Mouse (Mus musculus) kidney, postnatal 0 days (tissue): ENCODE data around the gene Rabgef1. TPM values are rescaled to one million over a fixed set of nuclear protein-coding genes. Genes with fewer than 3 reads are reported as not detected.

Source experiments
- ATAC-seq: fragments of 200-750 bp; cut with Nextera tagmentation; replicated peaks from 2 replicates; pipeline ENCODE4 v1.8.0; 2017; ENCODE audit warnings: low read depth, moderate number of reproducible peaks, moderate TSS enrichment, moderate library complexity; ENCODE audit not compliant: low FRiP score
- DNase-seq: peaks from one replicate; pipeline ENCODE4 v3.0.0-alpha.2; 2016; ENCODE audit warnings: low spot score
- H3K27ac ChIP-seq: fragments of 300-500 bp; sonication (generic); 2 replicates; pipeline ENCODE4 v1.5.1; 2014; ENCODE audit warnings: mild to moderate bottlenecking
- H3K27me3 ChIP-seq: fragments of 300-500 bp; sonication (generic); 2 replicates; pipeline ENCODE4 v1.6.1; 2014; ENCODE audit warnings: low read length, mixed read lengths; ENCODE audit not compliant: insufficient read depth
- H3K36me3 ChIP-seq: fragments of 300-500 bp; sonication (generic); 2 replicates; pipeline ENCODE4 v1.6.1; 2014; ENCODE audit warnings: low read length, mixed read lengths; ENCODE audit not compliant: insufficient read depth
- H3K4me1 ChIP-seq: fragments of 300-500 bp; sonication (generic); replicated peaks from 2 replicates; pipeline ENCODE4 v1.6.1; 2014; ENCODE audit warnings: antibody characterized with exemption, low read length, mixed read lengths; ENCODE audit not compliant: insufficient read depth
- H3K4me2 ChIP-seq: fragments of 300-500 bp; sonication (generic); 2 replicates; pipeline ENCODE4 v1.6.1; 2014; ENCODE audit warnings: mild to moderate bottlenecking, low read length, moderate library complexity, mixed read lengths
- H3K4me3 ChIP-seq: fragments of 300-500 bp; sonication (generic); replicated peaks from 2 replicates; pipeline ENCODE4 v1.5.1; 2014; ENCODE audit warnings: low read depth, low read length
- H3K9ac ChIP-seq: fragments of 300-500 bp; sonication (generic); 2 replicates; pipeline ENCODE4 v1.6.1; 2014; ENCODE audit warnings: low read depth, low read length
- H3K9me3 ChIP-seq: fragments of 300-500 bp; sonication (generic); replicated peaks from 2 replicates; pipeline ENCODE4 v1.6.1; 2016; ENCODE audit warnings: low read length, inconsistent platforms, mixed read lengths
- CTCF ChIP-seq: IDR thresholded peaks from 2 replicates; pipeline ENCODE4 v1.5.1; 2016; ENCODE audit warnings: antibody characterized with exemption, low read depth, mild to moderate bottlenecking, moderate library complexity
- whole genome bisulfite sequencing: fragments of 180-500 bp; shearing (Covaris S2); extraction: QIAGEN DNeasy Blood & Tissue Kit; methylation state at CpG from one replicate; pipeline ENCODE4 v1.1.7; 2014; 5-methylcytosine and 5-hydroxymethylcytosine counted together
- polyA plus RNA-seq: library from polyadenylated mRNA; unstranded; fragments of >200 nt; fragmentation: Nextera tagmentation; extraction: Ambion mirVana; gene quantifications from 2 replicates; pipeline ENCODE4 v1.2.1, GENCODE M21; 2015

The Rabgef1 gene
- polyA plus RNA-seq, 1 experiment from 2014 or later, result 28.1 TPM

DNA sequence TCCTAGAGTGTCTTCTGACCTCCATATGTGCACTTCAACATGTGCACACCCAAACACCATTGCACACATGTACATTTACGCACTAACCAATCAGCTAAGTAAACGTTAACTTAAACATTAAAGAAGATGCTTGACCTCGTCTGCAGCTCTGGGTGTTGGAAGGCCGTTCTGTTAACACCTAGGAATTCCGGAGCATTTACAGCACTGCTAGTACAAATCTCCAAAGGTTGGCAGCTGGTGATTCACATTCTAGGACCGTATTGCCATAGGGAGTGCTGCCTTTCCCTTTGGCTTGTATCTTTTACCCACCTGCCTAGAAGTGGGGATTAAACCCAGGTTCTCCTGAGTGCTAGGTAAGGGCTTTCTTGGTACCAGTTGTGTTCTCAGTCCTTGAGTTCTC lies 20.3 kb downstream of the Rabgef1 start:
- 68% methylated on average over 6 of the region's 6 CpGs for WGBS
- H3K9me3 ChIP-seq, result no peaks in the 10 kb centered on the region
- ATAC-seq, result no peak
- no peaks in the 10 kb centered on the region for H3K27me3 ChIP-seq
- DNase-seq, result no peak
- H3K4me1 ChIP-seq, result no peaks in the 10 kb centered on the region
- peaks cover 38% of the 10 kb centered on the region for H3K36me3 ChIP-seq
- H3K4me3 ChIP-seq, result no peak overlapping the region
- H3K4me2 ChIP-seq, result no peak overlapping the region
- TF ChIP-seq CTCF, result no peak
- H3K9ac ChIP-seq, result no peak overlapping the region
- 0 out of 2 replicates have a peak overlapping the region, but pooled peaks have one; percentile 60 for H3K27ac ChIP-seq

DNA sequence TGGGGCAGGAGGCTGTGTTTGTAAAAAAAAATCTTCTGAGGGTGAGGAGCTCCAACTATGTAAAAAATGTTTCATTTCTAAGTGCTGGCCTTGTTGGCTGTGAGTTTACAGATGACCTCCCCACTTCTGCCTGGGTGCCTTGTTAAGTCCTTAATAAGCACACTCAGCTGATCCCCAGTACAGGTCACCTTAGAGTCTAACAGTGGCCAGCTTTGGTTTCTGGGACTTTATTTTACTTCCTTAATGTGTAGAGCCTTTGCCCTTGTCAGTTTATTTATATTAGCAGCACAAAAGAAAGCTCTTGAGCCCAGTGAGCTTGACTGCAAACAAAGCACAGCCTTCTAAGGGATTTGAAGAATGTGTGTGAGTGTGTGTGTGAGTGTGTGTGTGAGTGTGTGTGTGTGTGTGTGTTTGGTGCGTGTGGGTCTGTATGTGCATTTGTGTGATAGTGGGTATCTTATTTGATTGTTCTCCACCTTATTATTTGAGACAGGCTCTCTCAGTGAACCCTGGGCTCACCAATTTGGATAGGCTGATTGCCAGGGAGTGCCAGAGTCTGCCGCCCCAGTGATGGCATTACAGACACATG lies 20.9 kb downstream of the Rabgef1 start:
- Histone ChIP-seq H3K9ac (no peak overlapping the region), H3K4me2 (no peak overlapping the region), H3K27ac (peak overlapping the region; percentile 60; the same call in 1 of the 2 replicates), H3K9me3 (no peaks in the 10 kb centered on the region), H3K4me1 (no peaks in the 10 kb centered on the region), H3K27me3 (no peaks in the 10 kb centered on the region), H3K36me3 (peaks cover 40% of the 10 kb centered on the region), H3K4me3 (no peak overlapping the region)
- WGBS, result 58% methylated on average over 2 of the region's 2 CpGs
- no peak for ATAC-seq
- peak; percentile 31 for DNase-seq
- TF ChIP-seq CTCF, result no peak

DNA sequence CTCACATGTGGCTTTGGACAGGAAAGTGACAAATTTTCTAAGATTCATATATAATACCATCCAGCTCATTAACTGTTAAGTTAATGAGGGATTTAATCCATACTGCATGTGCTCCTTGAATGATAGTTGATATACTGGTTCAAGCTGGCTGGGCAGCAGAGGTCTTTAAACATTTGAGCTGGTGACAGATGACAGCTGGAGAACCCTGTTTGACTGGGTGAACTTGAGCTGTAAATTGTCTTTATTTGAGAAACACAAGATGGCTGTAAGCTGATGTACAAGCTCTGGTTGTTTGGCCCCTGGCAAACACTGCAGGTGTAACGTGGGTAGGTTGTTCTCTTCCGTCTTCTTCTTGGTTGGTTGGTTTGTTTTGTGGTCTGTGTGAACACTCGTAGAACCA lies 22.2 kb downstream of the Rabgef1 start:
- Histone ChIP-seq H3K27ac (no peak overlapping the region), H3K4me2 (no peak overlapping the region), H3K36me3 (peaks cover 45% of the 10 kb centered on the region), H3K4me1 (no peaks in the 10 kb centered on the region; the same call in 1 of the 2 replicates), H3K9ac (no peak overlapping the region), H3K4me3 (no peak overlapping the region), H3K27me3 (no peaks in the 10 kb centered on the region), H3K9me3 (no peaks in the 10 kb centered on the region)
- ATAC-seq (no peak), DNase-seq (peak; percentile 82)
- whole genome bisulfite sequencing, result 53% methylated on average over 3 of the region's 3 CpGs
- no peak for TF ChIP-seq CTCF

DNA sequence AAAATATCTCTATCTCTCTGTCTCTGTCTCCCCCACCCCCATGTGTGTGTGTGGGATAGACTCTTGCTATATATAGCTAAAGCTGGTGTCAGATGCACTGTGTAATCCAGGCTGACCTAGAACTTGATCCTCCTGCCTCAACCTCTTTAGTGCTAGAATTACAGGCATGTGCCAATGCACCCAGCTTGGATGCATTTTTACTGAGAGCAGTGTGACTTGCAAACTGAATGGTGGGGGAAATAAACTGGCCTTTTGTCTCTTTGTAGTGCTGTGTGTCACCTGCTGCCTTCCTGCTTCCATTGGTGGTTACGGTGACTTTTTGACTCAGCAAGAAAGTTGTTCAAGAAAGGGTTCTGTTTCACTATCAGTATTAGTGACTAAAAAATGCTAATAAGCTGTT lies 24.7 kb downstream of the Rabgef1 start:
- Histone ChIP-seq H3K27me3 (no peaks in the 10 kb centered on the region), H3K9me3 (no peaks in the 10 kb centered on the region), H3K27ac (no peak overlapping the region), H3K9ac (no peak overlapping the region), H3K4me3 (no peak overlapping the region), H3K4me1 (no peaks in the 10 kb centered on the region; the same call in 1 of the 2 replicates), H3K4me2 (no peak overlapping the region), H3K36me3 (peaks cover 35% of the 10 kb centered on the region; the same call in 1 of the 2 replicates)
- DNase-seq (peak; percentile 24), ATAC-seq (no peak)
- TF ChIP-seq CTCF, result no peak
- WGBS, result 71% methylated on average over 1 of the region's 1 CpGs

DNA sequence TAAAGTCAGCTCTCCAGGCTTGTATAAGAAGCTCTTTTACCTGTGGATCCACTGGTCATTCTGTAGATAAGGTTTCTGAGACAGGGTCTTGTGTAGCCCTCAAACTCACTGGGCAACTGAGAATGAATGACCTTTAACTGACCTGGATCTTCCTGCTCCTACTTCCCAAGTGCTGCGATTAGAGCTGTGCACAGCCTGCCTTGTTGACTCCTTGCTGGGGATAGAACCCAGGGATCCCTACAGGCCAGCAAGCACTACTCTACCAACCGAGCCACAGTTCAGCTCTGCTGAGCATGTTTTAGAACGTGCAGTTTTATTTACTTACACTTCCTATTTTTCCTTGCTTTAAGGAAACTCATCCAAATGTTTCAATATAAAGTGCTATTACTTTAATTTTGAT lies 25.9 kb downstream of the Rabgef1 start:
- no peaks in the 10 kb centered on the region for H3K27me3 ChIP-seq
- DNase-seq (no peak), ATAC-seq (no peak)
- no peaks in the 10 kb centered on the region for H3K9me3 ChIP-seq
- peaks cover 26% of the 10 kb centered on the region; the same call in 1 of the 2 replicates for H3K36me3 ChIP-seq
- H3K4me3 ChIP-seq, result no peak overlapping the region
- WGBS, result 57% methylated on average over 3 of the region's 3 CpGs
- H3K4me2 ChIP-seq, result no peak overlapping the region
- no peak overlapping the region for H3K9ac ChIP-seq
- TF ChIP-seq CTCF, result no peak
- no peak overlapping the region for H3K27ac ChIP-seq
- no peaks in the 10 kb centered on the region; the same call in 1 of the 2 replicates for H3K4me1 ChIP-seq

DNA sequence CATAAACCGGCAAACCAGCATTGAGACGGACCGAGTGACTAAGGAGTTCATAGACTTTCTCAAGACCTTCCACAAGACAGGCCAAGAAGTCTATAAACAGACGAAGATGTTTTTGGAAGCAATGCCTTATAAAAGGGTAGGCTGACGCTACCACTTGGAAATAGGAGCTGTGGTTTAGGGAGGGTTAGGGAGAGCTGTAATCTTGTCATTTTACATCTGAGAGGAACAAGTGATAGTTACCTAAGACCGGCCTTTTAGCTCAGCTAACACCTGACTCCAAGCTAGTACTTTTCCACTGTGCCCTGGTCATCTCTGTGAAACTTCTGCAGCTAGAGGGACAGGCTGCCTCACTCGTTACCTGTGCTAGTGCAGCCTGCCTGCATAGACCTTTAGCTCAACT lies 26.4 kb downstream of the Rabgef1 start:
- no peak for TF ChIP-seq CTCF
- 70% methylated on average over 7 of the region's 7 CpGs for WGBS
- Histone ChIP-seq H3K4me3 (no peak overlapping the region), H3K4me2 (no peak overlapping the region), H3K4me1 (no peaks in the 10 kb centered on the region; the same call in 1 of the 2 replicates), H3K27ac (no peak overlapping the region), H3K27me3 (no peaks in the 10 kb centered on the region), H3K9me3 (no peaks in the 10 kb centered on the region), H3K36me3 (peaks cover 26% of the 10 kb centered on the region; the same call in 1 of the 2 replicates), H3K9ac (no peak overlapping the region)
- no peak for ATAC-seq
- DNase-seq, result no peak
